Mouse (Mus musculus) MEL (cell line): ENCODE data around the gene Prrt4. TPM values are rescaled to one million over a fixed set of nuclear protein-coding genes. Genes with fewer than 3 reads are reported as not detected.

Experiments used
- DNase-seq: peaks from one replicate; pipeline ENCODE4 v3.0.0; 2011; ENCODE audit warnings: low read depth, low spot score
- H3K27ac ChIP-seq: 2 replicates; pipeline ENCODE4 v1.5.1; 2012; ENCODE audit warnings: low read depth, mild to moderate bottlenecking, control low read depth, low read length, moderate library complexity; ENCODE audit not compliant: control insufficient read depth
- H3K27me3 ChIP-seq, 2 experiments: fragments of 150-350 bp in 1 of 2; sonication (generic) in 1 of 2; 2 replicates each; pipeline ENCODE4 v1.6.1; 2012; ENCODE audit warnings: low read length in 2 of 2, mild to moderate bottlenecking in 2 of 2, improper control_type of control experiment in 1 of 2, moderate library complexity in 1 of 2; ENCODE audit not compliant: insufficient read depth in 2 of 2, control insufficient read depth in 1 of 2
- H3K36me3 ChIP-seq, 2 experiments: 2 replicates each; pipeline ENCODE4 v1.6.1; 2012 to 2014; ENCODE audit warnings: low read length in 2 of 2, improper control_type of control experiment in 1 of 2, inconsistent platforms in 1 of 2, mild to moderate bottlenecking in 1 of 2; ENCODE audit not compliant: insufficient read depth in 2 of 2, control insufficient read depth in 1 of 2
- H3K4me1 ChIP-seq, 2 experiments: fragments of 150-350 bp in 1 of 2; sonication (generic) in 1 of 2; 2 replicates each; pipeline ENCODE4 v1.6.1; 2012; ENCODE audit warnings: low read length in 2 of 2, improper control_type of control experiment in 1 of 2, mild to moderate bottlenecking in 1 of 2; ENCODE audit not compliant: insufficient read depth in 2 of 2, control insufficient read depth in 1 of 2
- H3K4me3 ChIP-seq, 2 experiments: fragments of 150-350 bp in 1 of 2; sonication (generic) in 1 of 2; 2 replicates each; pipeline ENCODE4 v1.5.1; 2012; ENCODE audit warnings: low read depth in 2 of 2, low read length in 2 of 2, mild to moderate bottlenecking in 2 of 2, moderate library complexity in 2 of 2, control low read depth in 1 of 2, improper control_type of control experiment in 1 of 2; ENCODE audit not compliant: control insufficient read depth in 1 of 2, insufficient read depth in 1 of 2
- H3K79me2 ChIP-seq: 2 replicates; pipeline ENCODE4 v1.6.1; 2012; ENCODE audit warnings: mild to moderate bottlenecking, low read length, moderate library complexity; ENCODE audit not compliant: control insufficient read depth, poor library complexity, insufficient read depth
- H3K9ac ChIP-seq: 2 replicates; pipeline ENCODE4 v1.6.1; 2012; ENCODE audit warnings: low read depth, mild to moderate bottlenecking, control low read depth, low read length, moderate library complexity; ENCODE audit not compliant: control insufficient read depth, poor library complexity, severe bottlenecking
- H3K9me3 ChIP-seq: fragments of 150-350 bp; sonication (generic); replicated peaks from 2 replicates; pipeline ENCODE4 v1.6.1; 2012; ENCODE audit warnings: mild to moderate bottlenecking, low read length, improper control_type of control experiment, moderate library complexity; ENCODE audit not compliant: insufficient read depth
- CHD1 ChIP-seq: IDR thresholded peaks from 2 replicates; pipeline ENCODE4 v1.6.1; 2012; ENCODE audit warnings: low read depth, mild to moderate bottlenecking, inconsistent platforms, low read length, improper control_type of control experiment
- ELF1 ChIP-seq: IDR thresholded peaks from 2 replicates; pipeline ENCODE4 v1.6.1; 2014; ENCODE audit warnings: low read depth, mild to moderate bottlenecking, inconsistent platforms, low read length, improper control_type of control experiment, moderate library complexity
- EP300 ChIP-seq, 2 experiments: IDR thresholded peaks; 2 replicates each; pipeline ENCODE4 v1.6.1; 2011; ENCODE audit warnings: improper control_type of control experiment in 2 of 2, low read length in 2 of 2, low read depth in 1 of 2, mild to moderate bottlenecking in 1 of 2
- ETS1 ChIP-seq: IDR thresholded peaks from 2 replicates; pipeline ENCODE4 v1.6.1; 2012; ENCODE audit warnings: low read depth, mild to moderate bottlenecking, inconsistent platforms, low read length, improper control_type of control experiment, moderate library complexity
- JUND ChIP-seq: IDR thresholded peaks from 2 replicates; pipeline ENCODE4 v1.6.1; 2011; ENCODE audit warnings: low read depth, mild to moderate bottlenecking, improper control_type of control experiment, low read length
- KAT2A ChIP-seq: conservative IDR thresholded peaks from 2 replicates; pipeline ENCODE4 v1.6.1; 2012; ENCODE audit warnings: low read depth, low read length, improper control_type of control experiment, inconsistent platforms
- MAFK ChIP-seq: IDR thresholded peaks from 2 replicates; pipeline ENCODE4 v1.6.1; 2011; ENCODE audit warnings: low read depth, mild to moderate bottlenecking, low read length, improper control_type of control experiment, borderline replicate concordance
- MAZ ChIP-seq: IDR thresholded peaks from 2 replicates; pipeline ENCODE4 v1.6.1; 2012; ENCODE audit warnings: low read depth, mild to moderate bottlenecking, inconsistent platforms, low read length, improper control_type of control experiment
- MXI1 ChIP-seq: IDR thresholded peaks from 2 replicates; pipeline ENCODE4 v1.6.1; 2011; ENCODE audit warnings: mild to moderate bottlenecking, low read depth, low read length, improper control_type of control experiment
- NELFE ChIP-seq: IDR thresholded peaks from 2 replicates; pipeline ENCODE4 v1.6.1; 2011; ENCODE audit warnings: low read depth, low read length, improper control_type of control experiment
- POLR2AphosphoS2 ChIP-seq: IDR thresholded peaks from 2 replicates; pipeline ENCODE4 v1.6.1; 2011; ENCODE audit warnings: low read length, improper control_type of control experiment
- SMC3 ChIP-seq: IDR thresholded peaks from 2 replicates; pipeline ENCODE4 v1.6.1; 2011; ENCODE audit warnings: low read depth, low read length, improper control_type of control experiment
- TAL1 ChIP-seq: IDR thresholded peaks from 2 replicates; pipeline ENCODE4 v1.6.1; 2012; ENCODE audit warnings: mild to moderate bottlenecking, inconsistent platforms, low read length, moderate library complexity, mixed read lengths
- USF1 ChIP-seq: IDR thresholded peaks from 2 replicates; pipeline ENCODE4 v1.6.1; 2014; ENCODE audit warnings: low read depth, mild to moderate bottlenecking, inconsistent platforms, low read length, improper control_type of control experiment, moderate library complexity
- USF2 ChIP-seq, 2 experiments: IDR thresholded peaks; 2 replicates each; pipeline ENCODE4 v1.6.1; 2011 to 2012; ENCODE audit warnings: improper control_type of control experiment in 2 of 2, low read length in 2 of 2, borderline replicate concordance in 1 of 2, inconsistent platforms in 1 of 2, low read depth in 1 of 2, mild to moderate bottlenecking in 1 of 2; ENCODE audit not compliant: insufficient read depth in 1 of 2
- ZC3H11A ChIP-seq: IDR thresholded peaks from 2 replicates; pipeline ENCODE4 v1.6.1; 2012; ENCODE audit warnings: low read depth, mild to moderate bottlenecking, inconsistent platforms, low read length, improper control_type of control experiment
- ZKSCAN1 ChIP-seq: IDR thresholded peaks from 2 replicates; pipeline ENCODE4 v1.6.1; 2012; ENCODE audit warnings: low read depth, mild to moderate bottlenecking, inconsistent platforms, low read length, improper control_type of control experiment, moderate library complexity
- polyA plus RNA-seq, 2 experiments: library from polyadenylated mRNA; stranded (reverse) in 1 of 2; unstranded in 1 of 2; fragments of >175 nt in 1 of 2; fragments of >200 nt in 1 of 2; gene quantifications; 2 replicates each; pipeline versions ENCODE4 v1.2.1 to v1.2.4; 2012; ENCODE audit warnings: low replicate concordance in 2 of 2, low read depth in 1 of 2; ENCODE audit not compliant: insufficient read length in 2 of 2, insufficient read depth in 1 of 2, missing spikeins in 1 of 2
- total RNA-seq: library from RNA; depleted of rRNA; stranded (reverse); fragments of 300-350 nt; gene quantifications from 2 replicates; pipeline ENCODE4 v1.2.3, GENCODE M21; 2012

The Prrt4 gene
- total and polyA plus RNA-seq, 3 experiments = 0.17 TPM; not detected in 2

GRCm38 (mm10) chr6:29195146-29195545 lies 15.8 kb upstream of the Prrt4 start:
- DNase-seq = no peak
- Histone ChIP-seq H3K27me3 (peaks cover 0 to 1% of the 10 kb centered on the region in 2 experiments; a peak in 1 of 4 replicates), H3K9me3 (no peaks in the 10 kb centered on the region), H3K4me1 (peaks cover 0 to 14% of the 10 kb centered on the region in 2 experiments; a peak in 1 of 4 replicates), H3K4me3 (no peak overlapping the region), H3K9ac (no peak overlapping the region), H3K27ac (no peak overlapping the region), H3K79me2 (no peaks in the 10 kb centered on the region), H3K36me3 (peaks cover 0 to 5% of the 10 kb centered on the region in 2 experiments; a peak in 2 of 4 replicates)
- TF ChIP-seq ZKSCAN1 = no peak
- TF ChIP-seq ELF1 = no peak
- TF ChIP-seq NELFE = no peak
- no peak for TF ChIP-seq JUND
- TF ChIP-seq CHD1 = no peak

GRCm38 (mm10) chr6:29193961-29194750 lies 14.8 kb upstream of the Prrt4 start:
- H3K9ac ChIP-seq = peak overlapping the region; percentile 13
- peaks cover 0 to 14% of the 10 kb centered on the region in 2 experiments; a peak in 1 of 4 replicates for H3K4me1 ChIP-seq
- peaks cover 0 to 5% of the 10 kb centered on the region in 2 experiments; a peak in 2 of 4 replicates for H3K36me3 ChIP-seq
- peak; percentile 77 for DNase-seq
- H3K27me3 ChIP-seq = peaks cover 0 to 1% of the 10 kb centered on the region in 2 experiments; a peak in 2 of 4 replicates
- no peak for TF ChIP-seq KAT2A
- TF ChIP-seq ETS1 = peak; percentile 20; the same call in 1 of the 2 replicates
- peak in 1 of 2 experiments; percentile 39; a peak in 1 of 4 replicates for TF ChIP-seq EP300 (IDR thresholded peaks at IDR 0.05; ENCODE audit: low read depth in 1 of 2, low read length in 2 of 2)
- TF ChIP-seq TAL1 = peak; percentile 55
- TF ChIP-seq, all 39 proteins: peak for 3
- peak overlapping the region; percentile 18 to 38; a peak in 3 of 4 replicates for H3K4me3 ChIP-seq
- H3K27ac ChIP-seq = no peak overlapping the region
- no peaks in the 10 kb centered on the region for H3K9me3 ChIP-seq
- H3K79me2 ChIP-seq = no peaks in the 10 kb centered on the region

- DNase-seq = peak; percentile 30
- no peak for TF ChIP-seq ZC3H11A
- TF ChIP-seq TAL1 = peak; percentile 66
- TF ChIP-seq MAZ = no peak
- TF ChIP-seq EP300 (IDR thresholded peaks at IDR 0.05; ENCODE audit: low read depth in 1 of 2, low read length in 2 of 2) = peak in 1 of 2 experiments; percentile 39; a peak in 1 of 4 replicates
- no peak for TF ChIP-seq CHD1
- no peak for TF ChIP-seq MAFK
- TF ChIP-seq POLR2AphosphoS2 = no peak
- no peak for TF ChIP-seq MXI1
- no peak for TF ChIP-seq USF2 (IDR thresholded peaks at IDR 0.05; ENCODE audit: borderline replicate concordance in 1 of 2, insufficient read depth in 1 of 2, low read depth in 1 of 2, low read length in 2 of 2)
- no peak for TF ChIP-seq JUND
- no peak for TF ChIP-seq ELF1
- TF ChIP-seq SMC3 = no peak
- TF ChIP-seq USF1 = no peak
- H3K27me3 ChIP-seq = peaks cover 0 to 3% of the 10 kb centered on the region in 2 experiments; a peak in 1 of 4 replicates
- H3K79me2 ChIP-seq = no peaks in the 10 kb centered on the region
- no peaks in the 10 kb centered on the region for H3K36me3 ChIP-seq
- no peak overlapping the region for H3K27ac ChIP-seq
- no peaks in the 10 kb centered on the region for H3K4me1 ChIP-seq
- H3K9ac ChIP-seq = no peak overlapping the region
- H3K4me3 ChIP-seq = no peak overlapping the region
- H3K9me3 ChIP-seq = no peaks in the 10 kb centered on the region
Measured at GRCm38 (mm10) chr6:29187936-29188335, 8.6 kb upstream of the Prrt4 start.
